Mouse (Mus musculus): ENCODE results near the gene St7.

Gene St7

DNA sequence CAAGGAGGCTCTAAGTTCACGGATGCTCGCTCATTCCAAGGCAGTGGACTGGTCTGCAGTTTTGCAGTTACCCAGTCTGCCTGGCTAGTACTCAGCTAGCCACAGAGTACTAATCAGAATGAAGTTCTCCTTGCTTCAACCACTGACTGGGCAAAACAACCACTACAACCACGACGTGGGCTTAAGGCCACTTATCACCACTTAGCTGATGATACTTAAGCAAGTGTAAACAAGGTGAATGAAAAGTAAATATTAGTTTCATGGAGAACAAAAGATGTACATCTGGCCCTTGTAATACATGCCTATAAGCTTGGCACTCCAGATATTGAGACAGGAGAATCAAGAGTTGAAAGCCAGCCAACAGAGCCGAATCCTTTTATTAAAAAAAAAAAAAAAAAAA is 253.7 kb downstream of the St7 start:
- DNase-seq (ENCODE audit: low read depth, low spot score): no peak

GRCm38 (mm10) chr6:17947130-17947831 is 254.5 kb downstream of the St7 start:
- no peak for DNase-seq (ENCODE audit: low read depth, low spot score)

GRCm38 (mm10) chr6:17949103-17949502 is 256.4 kb downstream of the St7 start:
- DNase-seq (ENCODE audit: low read depth, low spot score): no peak

GRCm38 (mm10) chr6:17951779-17952178 is 259.0 kb downstream of the St7 start:
- DNase-seq (ENCODE audit: low read depth, low spot score): no peak

- no peak for DNase-seq (ENCODE audit: low read depth, low spot score)
Measured at GRCm38 (mm10) chr6:17963455-17963854, 270.7 kb downstream of the St7 start.

GRCm38 (mm10) chr6:17968467-17969144 is 275.9 kb downstream of the St7 start:
- peak; percentile 87 for DNase-seq (ENCODE audit: low read depth, low spot score)

DNA sequence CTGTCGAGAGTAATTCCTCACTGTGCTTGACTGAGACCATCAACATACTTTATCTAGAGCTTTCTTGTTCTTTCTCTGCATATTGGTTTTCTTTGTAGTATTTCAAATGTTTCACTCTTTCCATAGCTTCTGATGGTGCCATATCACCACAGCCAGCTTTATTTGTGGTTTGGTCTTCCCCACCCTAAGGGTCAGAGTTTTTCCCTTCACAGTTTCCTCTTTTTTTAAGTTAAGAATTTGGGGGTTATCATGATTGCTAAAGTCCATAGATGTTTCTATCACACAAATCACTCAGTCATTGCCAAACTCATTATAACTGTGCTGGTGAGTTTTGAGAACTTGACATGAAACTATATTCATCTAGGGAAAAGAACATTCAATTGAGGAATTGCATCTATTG is 277.1 kb downstream of the St7 start:
- no peak for DNase-seq (ENCODE audit: low read depth, low spot score)

- no peak for DNase-seq (ENCODE audit: low read depth, low spot score)
Measured at GRCm38 (mm10) chr6:17971393-17971792, 278.7 kb downstream of the St7 start.

- DNase-seq (ENCODE audit: low read depth, low spot score): no peak
Measured at GRCm38 (mm10) chr6:17974416-17974815, 281.7 kb downstream of the St7 start.

- DNase-seq (ENCODE audit: low read depth, low spot score): no peak
Measured at GRCm38 (mm10) chr6:17977165-17977564, 284.4 kb downstream of the St7 start.

DNA sequence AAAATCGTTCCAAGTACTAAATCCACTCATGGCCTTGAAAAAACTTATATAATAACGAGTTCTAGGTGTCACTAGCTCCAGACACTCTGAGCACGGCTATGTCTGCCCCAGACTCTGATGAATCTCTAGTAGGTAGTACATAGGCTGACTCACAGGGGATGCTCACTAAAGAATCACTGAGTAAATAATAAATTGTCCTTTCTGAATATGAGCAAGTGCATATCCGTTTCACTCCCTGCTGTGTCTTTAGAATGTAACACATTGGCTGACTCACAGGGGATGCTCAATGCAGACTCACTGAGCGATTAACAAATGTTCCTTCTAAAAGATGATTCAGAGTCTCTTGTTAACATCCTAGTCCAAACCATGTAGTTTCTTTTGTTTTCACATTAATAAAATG is 285.6 kb downstream of the St7 start:
- no peak for DNase-seq (ENCODE audit: low read depth, low spot score)

- no peak for DNase-seq (ENCODE audit: low read depth, low spot score)
Measured at GRCm38 (mm10) chr6:17978881-17979280, 286.1 kb downstream of the St7 start.

DNA sequence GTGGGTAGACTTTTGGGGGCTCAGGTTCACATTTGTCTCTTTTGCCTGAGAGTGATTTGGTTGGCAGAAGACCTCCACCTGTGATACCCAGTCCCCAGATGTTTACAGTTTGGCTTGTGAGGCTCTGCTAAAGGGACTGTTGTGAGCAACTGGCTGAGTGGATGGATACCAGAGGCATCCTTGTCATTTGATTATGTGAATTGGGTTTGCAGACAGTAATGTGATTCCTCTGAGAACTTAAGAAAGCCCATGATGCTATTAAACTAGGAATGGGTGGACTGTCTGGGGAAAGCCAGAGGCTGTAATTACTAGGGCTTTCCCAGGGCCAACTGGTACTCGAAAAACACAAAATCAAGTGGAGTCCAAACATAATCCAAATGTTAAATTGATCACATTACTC is 286.6 kb downstream of the St7 start:
- DNase-seq (ENCODE audit: low read depth, low spot score): no peak

- no peak for DNase-seq (ENCODE audit: low read depth, low spot score)
Measured at GRCm38 (mm10) chr6:17990173-17991028, 297.7 kb downstream of the St7 start.

DNA sequence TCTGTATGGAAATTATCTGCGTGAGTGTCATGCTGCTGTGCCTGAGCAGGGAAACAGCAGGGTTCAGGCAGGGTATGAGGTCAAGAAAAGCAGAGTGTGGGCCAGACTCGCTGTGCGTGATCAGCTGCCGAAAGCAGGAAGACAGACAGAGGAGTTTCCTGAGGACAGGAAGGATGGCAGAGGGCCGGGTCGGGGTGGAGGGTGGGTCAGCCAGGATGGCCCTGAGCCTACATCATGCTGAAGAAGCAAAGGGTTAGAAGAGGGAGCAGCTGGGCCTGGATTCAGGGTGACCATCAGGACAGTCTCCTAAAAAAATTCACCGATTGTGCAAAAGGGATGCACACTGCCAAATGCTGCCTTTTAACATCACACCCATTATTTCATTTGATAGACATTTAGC is 298.9 kb downstream of the St7 start:
- no peak for DNase-seq (ENCODE audit: low read depth, low spot score)
